Mouse (Mus musculus) gastrocnemius, postnatal 36 days (tissue): ENCODE measurements around the gene Hmbs. TPM values are rescaled to one million over a fixed set of nuclear protein-coding genes. Genes with fewer than 3 reads are reported as not detected.
"Not testable (repeated sequence)": the region's sequence is repeated elsewhere in the genome, so short reads cannot be mapped to it uniquely, and the experiment has no call there.

Experiments used
- DNase-seq, 2 experiments: peaks; one replicate each; pipeline ENCODE4 v3.0.0; 2022
- intact Hi-C: fragments of 180-260 bp; cut with DNase I; formaldehyde crosslinking; loops from one replicate; pipeline ENCODE4 v1.15.1; 2025
- long read RNA-seq, 2 experiments: library from polyadenylated mRNA; stranded (forward); transcript quantifications; one replicate each; pipeline ENCODE4 v2.0.0; 2021
- total RNA-seq, 2 experiments: library from RNA; stranded (reverse); gene quantifications; 2 replicates each; pipeline ENCODE4 v1.2.3; 2021

Hmbs gene
- total RNA-seq, result 10 to 100 TPM; 19.7 to 21.2 TPM
- long read RNA-seq, experiment 1, transcript Hmbs-201 (14 exons, 1,605 nt), result major isoform, 19 of 23 reads
- long read RNA-seq, experiment 1, partial matches to known transcripts, result 1 of 23 reads
- long read RNA-seq, experiment 1, other reads (novel, unspliced or antisense), result 3 of 23 reads
- long read RNA-seq, experiment 2, transcript Hmbs-201 (14 exons, 1,605 nt), result major isoform, 38 of 43 reads
- long read RNA-seq, experiment 2, partial matches to known transcripts, result 2 of 43 reads
- long read RNA-seq, experiment 2, other reads (novel, unspliced or antisense), result 3 of 43 reads

DNA sequence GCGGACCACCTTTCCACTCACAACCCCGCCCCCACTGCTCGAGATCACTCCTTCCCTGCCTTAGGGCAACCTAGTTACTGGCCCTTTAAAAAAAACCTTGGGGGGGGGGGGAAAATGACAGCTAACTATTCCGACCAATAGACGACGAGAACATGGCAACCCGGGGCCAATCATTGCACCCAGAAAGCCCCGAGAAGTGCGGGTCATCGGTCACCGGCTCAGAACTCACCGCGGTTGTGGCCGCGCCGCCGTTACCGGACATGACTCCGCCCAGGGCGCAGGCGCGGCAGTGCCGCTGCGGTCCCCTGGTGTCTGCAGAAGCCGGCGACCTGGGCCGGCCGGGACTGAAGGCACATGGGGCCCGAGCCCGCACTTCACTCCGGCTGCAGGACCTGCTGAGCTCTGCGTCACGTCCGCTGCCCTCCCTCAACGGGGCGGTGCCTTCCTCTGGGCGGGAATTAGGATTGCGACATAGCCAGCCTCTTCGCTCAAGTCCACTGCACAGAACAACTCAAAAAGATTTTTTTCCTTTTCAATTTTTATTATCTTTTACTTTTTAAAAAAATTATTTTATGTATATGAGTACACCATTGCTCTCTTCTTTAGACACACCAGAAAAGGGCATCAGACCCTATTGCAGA is at the start of gene Hmbs:
Gene Hmbs, minus strand, starts transcription at position 448 of the 641 bp plus-strand sequence.
- intact Hi-C loops, result loop anchor here (5.0 kb wide), 1 partner anchor 37 kb away; the partner anchor contains the start of gene Hinfp
- DNase-seq, result peak; percentile 86 to 93

DNA sequence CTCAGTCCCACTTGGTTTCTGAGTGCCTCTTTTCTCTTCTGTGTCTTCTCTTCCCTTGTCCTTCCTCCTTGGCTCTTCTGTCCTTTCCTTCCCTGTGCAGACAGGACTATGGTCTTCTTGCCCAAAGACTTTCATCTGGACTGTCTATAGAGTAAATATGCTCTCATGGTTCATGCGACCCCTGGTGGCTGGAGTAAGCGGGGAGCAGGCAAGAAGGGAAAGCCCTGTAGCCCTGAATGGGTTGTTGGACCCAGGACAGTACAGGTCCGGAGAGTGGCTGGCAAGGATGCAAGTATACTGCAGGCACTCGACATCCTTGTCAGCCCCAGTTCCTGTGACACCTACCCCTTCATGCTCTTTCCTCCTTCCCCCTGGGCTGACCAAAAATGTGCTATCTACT is 47.4 kb upstream of the Hmbs start:
- intact Hi-C loops, result no loop called here
- DNase-seq, result peak; percentile 57 to 73

DNA sequence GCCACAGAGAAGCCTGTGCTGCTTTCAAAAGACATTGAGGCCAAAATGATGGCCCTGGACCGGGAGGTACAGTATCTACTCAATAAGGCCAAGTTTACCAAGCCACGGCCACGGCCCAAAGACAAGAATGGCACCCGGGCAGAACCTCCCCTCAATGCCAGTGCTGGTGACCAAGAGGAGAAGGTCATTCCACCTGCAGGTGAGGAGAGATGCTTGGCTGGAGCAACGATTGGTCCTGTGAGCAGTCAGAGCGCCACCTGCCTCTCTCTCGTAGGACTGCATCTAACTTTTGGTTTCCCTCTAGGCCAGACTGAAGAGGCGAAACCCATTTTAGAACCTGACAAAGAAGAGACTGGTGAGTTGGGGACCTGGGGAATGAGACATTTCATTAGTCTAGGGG is 45.2 kb upstream of the Hmbs start:
- intact Hi-C loops, result loop anchor here (5.0 kb wide), 3 partner anchors 52 to 262 kb away; partner anchors contain the start of gene Pdzd3
- DNase-seq, result no peak

DNA sequence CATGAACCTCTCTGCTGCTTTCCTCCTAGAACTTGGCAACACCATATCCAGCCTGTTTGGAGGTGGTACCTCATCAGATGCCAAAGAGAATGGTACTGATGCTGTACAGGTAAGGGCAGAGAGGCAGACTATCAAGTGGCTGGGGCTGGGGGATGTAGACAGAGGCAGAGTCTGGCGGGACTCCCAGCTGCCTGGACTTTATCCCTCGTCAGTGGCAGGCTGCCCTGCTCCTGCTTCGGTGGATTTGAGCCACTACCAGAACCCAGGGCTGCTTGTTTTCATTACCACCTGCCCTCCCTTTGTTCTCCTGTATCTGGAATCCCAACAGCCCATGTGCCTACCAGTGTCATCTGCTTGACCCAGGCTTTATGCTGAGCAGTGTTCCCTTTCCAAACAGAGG is 43.2 kb upstream of the Hmbs start:
- no peak for DNase-seq
- intact Hi-C loops, result loop anchor here (5.0 kb wide), 3 partner anchors 50 to 260 kb away; partner anchors contain the start of gene Pdzd3

DNA sequence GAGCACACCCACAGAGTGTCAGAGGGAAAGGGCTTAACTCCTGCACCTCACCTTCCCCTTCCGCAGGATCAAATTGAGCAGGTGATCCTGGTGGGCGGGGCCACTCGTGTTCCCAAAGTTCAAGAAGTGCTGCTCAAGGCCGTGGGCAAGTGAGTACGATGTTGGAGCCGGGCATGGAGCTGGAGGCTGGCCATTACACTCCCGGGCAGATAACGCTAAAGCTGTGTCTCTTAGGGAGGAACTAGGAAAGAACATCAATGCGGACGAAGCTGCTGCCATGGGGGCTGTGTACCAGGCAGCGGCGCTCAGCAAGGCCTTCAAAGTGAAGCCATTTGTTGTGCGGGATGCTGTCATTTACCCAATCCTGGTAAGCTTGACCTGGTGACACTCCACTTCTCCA is 40.6 kb upstream of the Hmbs start:
- DNase-seq, result no peak
- intact Hi-C loops, result no loop called here

DNA sequence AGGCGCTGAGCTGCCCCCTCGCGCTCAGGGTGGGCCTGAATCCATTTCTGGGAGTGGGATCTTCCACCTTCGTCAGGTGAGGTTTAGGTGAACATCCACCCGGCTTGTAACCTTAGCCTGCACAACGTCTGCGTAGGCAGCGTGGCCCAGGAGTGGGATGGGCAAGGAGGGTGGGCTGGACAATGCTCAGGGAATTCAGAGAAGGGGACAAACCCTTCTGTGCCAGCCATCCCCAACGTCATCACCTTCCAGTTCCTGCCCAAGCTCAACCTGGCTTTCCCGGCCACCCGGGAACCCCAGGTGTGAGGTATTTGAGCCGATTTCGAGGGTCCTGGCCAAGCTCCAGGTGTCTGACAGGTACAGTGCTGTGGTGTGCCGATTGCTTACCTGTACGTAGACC is 35.8 kb upstream of the Hmbs start:
- intact Hi-C loops, result no loop called here
- DNase-seq, result no peak

DNA sequence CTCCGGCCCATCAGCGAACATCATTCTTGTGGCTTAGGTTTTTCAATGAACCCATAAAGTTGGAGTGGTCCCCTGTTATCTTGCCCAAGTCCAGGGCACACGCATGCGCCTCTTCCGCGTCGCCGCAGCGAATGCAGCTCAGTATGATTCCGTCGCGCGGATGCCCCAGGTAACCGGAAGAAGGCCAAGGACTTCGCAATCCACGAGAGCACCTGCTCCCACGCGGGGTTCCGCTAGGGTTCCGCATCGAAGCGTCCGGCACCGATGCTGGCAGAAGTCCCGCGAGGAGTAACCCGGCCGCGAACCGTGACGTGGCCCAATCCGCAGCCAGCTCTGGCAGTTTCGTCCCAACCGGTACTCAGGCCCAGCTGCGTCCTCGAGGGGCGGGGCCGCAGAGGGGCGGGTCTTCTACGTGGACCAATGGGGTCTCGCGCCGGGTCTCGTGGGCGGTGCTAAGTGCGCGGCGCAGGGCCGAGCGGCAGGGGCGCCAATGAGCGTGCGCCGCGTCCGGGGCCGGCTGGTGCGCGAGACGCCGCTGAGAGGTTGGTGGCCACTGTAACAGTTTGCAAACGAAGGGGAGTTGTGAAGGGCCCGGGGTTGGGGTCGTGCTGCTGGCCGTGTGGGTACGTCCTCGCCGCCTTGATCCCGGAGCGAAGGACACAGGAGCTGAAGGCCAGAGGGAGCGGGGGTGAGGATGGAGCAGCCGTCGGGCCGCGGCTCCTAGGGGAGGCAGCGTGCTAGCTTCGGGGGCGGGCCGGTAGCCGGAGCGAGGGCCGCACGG is 35.2 kb upstream of the Hmbs start, which contains the start of gene Hyou1:
Gene Hyou1, plus strand, starts transcription at position 437 of the 781 bp plus-strand sequence.
- intact Hi-C loops, result no loop called here

DNA sequence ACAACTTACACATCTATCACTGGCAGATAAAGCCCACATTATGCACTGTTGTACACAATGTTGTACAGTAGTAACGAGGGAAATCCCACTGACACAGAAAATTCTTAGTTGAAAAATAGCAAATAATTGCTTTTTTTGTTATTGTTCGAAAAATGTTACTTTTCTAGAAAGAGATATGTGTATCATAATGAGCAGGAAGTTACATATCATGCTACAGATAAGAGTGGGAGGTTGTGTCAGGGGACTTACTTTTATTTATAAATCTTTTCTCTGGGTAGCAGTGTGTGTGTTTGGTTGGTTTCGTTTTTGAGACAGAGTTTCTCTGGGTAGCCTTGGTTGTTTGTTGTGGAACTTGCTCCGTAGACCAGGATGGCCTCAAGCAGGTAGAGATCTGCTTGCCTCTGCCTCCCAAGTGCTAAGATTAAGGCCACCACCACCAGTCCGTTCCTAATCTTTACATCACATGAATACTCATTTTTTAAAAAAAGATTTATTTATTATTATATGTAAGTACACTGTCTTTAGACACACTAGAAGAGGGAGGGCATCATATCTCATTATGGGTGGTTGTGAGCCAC is 34.2 kb upstream of the Hmbs start:
- DNase-seq, result no peak
- intact Hi-C loops, result no loop called here

More for the DNA sequence above, 35.2 kb upstream of the Hmbs start, which contains the start of gene Hyou1:
- DNase-seq, result peak; percentile 99

DNA sequence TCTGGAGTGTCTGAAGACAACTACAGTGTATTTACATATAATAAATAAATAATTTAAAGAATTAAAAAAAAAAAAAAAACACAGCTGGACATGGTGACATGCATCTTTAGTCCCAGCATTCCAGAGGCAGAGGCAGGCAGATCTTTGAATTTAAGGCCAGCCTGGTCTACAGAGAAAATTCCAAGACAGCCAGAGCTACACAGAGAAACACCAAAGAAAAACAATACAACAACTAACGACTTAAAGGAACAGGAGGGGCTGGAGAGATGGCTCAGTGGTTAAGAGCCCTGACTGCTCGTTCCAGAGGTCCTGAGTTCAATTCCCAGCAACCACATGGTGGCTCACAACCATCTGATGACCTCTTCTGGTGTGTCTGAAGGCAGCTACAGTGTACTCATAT is 33.3 kb upstream of the Hmbs start:
- intact Hi-C loops, result not testable (repeated sequence)

DNA sequence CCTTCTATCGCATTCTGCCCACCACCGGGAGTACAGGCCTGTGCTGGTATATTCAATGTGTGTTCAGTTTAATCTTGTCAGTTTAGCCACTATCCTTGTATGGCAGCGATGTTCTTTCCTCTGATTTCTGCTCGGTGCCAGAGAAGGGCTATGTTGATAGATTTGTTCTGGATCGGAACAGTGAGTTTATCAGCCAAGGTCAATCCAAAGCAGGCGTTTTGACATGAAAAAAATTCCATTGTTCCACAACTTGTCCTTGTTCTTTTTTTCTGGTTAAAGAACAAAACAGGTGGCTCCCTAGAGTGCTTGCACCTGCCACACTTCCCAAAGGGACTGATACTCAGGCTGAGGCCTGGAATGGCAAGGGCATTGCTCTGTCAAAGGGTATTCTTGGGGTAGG is 32.1 kb upstream of the Hmbs start:
- DNase-seq, result no peak
- intact Hi-C loops, result no loop called here

More for the DNA sequence above, 33.3 kb upstream of the Hmbs start:
- DNase-seq, result not testable (repeated sequence)

DNA sequence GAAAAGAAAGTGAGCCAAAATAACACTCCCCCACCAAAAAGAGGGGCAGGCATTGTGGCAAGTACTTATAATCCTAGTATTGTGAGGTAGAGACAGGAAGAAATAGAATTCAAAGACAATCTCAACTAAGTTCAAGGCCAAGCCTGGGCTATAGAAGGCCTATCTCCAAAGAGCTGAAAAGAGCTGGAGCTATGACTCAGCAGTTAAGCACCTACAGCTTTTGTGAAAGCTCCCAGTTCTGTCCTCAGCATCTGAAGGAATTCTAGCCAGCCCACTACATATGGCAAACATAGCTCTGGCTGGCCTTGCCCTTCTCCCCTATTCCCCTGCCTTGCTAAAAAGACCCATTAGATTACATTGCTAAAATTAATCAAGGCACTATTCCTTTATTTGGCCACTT is 29.4 kb upstream of the Hmbs start:
- intact Hi-C loops, result no loop called here
- DNase-seq, result no peak

DNA sequence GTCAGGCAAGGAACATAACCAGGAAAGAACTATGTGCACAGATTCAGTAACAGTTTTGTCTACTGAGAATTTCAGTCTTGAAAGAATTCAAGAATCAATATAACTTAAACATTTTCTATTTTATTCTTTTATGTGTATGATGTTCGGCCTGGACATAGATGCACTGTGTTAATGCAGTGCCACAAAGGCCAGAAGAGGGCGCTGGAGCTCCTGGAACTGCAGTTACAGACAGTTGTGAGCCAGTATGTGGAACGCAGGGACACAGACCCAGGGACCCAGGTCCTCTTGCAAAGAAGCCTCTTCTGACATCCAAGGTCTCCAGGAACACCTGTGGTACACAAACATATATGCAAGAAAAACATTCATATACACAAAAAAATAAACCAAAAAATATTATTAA is 20.5 kb upstream of the Hmbs start:
- DNase-seq, result no peak
- intact Hi-C loops, result no loop called here

DNA sequence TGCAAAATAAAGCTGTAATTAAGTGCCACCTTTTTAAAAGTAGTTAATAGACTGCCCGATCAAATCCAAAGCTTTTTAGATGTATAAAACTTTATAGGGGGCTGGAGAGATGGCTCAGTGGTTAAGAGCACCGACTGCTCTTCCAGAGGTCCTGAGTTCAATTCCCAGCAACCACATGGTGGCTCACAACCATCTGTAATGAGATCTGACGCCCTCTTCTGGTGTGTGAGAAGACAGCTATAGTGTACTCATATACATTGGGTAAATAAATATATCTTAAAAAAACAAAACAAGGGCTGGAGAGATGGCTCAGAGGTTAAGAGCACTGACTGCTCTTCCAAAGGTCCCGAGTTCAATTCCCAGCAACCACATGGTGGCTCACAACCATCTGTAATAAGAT is 17.9 kb upstream of the Hmbs start:
- DNase-seq, intact Hi-C loops: not testable (repeated sequence)

DNA sequence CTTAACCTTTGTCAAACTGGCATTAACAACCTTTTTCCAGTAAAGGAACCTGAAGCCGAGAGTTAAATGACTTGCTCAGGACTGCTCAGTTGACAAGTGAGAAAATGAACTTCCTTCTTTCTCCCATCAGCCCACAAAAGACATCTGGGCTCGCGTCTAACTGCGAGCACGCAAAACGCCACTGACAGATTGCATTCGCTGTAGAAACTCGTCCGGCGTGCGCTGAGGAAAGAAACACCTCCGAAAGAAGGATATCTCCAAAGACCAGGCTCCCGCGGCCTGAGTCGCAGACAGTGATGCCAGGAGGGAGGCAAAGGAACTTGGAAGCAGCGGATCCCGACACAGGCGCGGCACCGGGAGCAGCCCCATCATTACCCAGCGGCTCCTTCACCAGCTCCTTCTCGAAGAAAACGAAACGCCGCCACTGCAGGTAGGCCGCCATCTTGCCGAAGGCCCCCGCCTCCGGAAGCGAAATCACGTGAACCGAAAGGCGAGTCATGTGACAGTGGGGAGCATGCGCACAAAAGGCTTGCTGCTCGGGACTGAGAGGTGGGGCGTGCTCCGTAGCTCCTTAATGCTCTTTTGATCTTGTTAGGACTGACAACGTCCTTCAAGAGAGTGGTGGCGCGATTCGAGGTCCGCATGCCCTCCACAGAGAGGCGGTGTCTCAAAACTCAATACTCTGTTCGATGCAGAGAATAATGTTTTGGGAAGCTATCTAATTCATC is 17.3 kb upstream of the Hmbs start, which contains the start of gene Vps11:
Gene Vps11, minus strand, starts transcription at position 481 of the 728 bp plus-strand sequence.
- DNase-seq, result peak; percentile 92
- intact Hi-C loops, result no loop called here

DNA sequence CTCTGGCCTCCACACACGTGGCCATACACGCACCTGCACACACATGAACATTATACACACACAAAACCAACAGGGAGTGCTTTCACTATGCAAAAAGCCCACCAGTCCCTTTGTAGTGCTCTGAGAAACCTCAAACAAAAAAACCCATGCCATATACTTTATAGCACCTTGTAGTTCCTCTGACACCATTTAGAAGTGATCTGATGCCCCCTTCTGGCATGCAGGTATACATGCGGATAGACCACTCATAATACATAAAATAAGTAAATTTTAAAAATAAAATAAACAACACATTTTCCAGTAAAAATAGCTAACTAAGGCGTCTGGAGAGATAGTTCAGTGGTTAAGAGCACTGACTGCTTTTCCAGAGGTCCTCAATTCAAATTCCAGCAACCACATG is 13.2 kb upstream of the Hmbs start:
- intact Hi-C loops, result no loop called here
- no peak for DNase-seq

DNA sequence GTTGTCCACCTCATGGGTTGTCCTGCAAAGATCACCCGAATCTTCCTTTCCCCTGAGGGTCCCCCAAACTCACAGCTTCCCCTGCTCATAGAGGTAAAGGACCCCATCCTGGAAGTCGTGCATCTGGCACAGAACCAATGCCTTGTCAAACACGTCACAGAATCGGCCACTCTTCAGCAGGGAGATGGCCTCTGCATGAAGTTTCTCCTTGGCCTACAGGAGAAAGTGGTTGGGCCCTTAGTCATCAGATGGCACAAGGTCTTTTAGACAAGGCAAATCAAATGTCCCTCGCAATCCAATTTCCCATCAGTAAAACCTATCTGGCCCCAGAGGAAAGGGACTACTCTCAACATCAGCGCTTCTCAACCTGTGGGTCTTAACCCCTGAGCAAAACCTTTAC is 9.1 kb upstream of the Hmbs start:
- intact Hi-C loops, result no loop called here
- no peak for DNase-seq

DNA sequence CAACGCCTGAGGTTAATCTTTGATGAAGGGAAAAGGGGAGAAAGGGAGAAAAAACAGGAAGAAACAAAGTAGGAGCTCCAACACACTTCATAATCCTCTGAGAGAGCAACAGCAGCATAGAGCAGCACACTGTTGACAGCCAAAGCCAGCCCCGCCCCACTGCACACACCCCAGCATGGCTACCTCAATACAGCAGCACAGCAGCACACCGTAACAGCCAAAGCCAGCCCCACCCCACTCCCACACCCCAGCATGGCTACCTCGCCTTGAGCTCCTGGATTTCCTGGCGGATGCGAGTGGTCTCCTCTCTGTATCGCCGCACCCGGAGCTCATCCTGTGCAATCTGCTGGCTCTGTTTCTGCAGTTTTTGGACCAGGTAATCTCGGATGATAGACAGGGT is 8.3 kb upstream of the Hmbs start:
- DNase-seq, result no peak
- intact Hi-C loops, result no loop called here

DNA sequence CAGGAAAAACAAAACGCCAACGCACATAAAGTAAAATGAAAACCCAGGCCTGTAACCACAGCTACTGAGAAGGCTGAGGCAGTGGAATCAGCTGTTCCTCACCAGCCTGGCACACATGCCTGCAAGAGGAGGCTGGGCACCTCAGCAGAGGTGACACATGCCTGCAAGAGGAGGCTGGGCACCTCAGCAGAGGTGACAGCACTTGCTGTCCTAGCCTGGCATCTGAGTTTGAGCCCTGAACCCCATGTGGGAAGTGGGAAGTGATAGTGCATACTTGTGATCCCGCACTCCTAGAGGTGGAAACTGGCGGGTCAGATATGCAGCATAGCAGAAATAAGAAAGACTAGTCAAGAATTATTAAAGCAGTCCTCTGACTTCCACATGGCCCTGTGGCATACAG is 7.4 kb upstream of the Hmbs start:
- intact Hi-C loops, result no loop called here
- DNase-seq, result no peak

DNA sequence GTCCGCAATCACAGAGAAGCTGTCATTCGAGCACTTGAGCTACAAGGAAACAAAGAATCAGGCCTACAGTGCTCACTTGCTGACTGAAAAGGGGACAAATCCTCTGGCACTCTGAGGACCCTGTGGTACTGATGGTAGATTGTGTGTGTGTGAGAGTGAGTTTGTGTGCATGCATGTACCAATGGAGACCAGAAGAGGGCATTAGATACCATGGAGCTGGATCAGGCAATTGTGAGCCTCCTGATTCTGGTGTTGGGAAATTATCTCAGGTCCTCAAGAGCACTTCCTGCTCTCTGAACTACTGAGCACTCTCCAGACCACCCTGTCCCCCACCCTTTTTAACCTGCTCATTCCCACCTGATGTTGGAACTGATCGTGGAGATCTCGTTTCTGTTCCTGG is 4.5 kb upstream of the Hmbs start:
- DNase-seq, result no peak
- intact Hi-C loops, result no loop called here

DNA sequence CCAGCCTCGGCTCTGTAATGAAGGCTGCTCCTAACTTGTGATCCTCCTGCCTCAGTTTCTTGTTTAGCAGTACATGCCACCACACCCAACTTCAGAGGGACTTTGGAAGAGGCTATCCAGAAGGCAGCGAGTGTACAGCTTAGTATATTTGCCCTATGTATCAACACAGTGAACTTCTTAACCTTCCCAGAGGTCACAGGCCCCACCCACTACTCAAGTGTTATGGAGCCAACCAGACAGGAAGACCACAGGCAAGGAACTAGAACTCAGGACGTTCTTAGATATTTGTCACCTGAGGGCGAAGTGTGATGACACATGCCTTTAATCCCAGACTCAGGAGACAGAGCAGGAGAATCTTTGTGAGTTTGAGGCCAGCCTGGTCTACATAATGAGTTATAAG is 3.6 kb upstream of the Hmbs start:
- intact Hi-C loops, result no loop called here
- DNase-seq, result no peak
